Mouse (Mus musculus): ENCODE data around the gene Qtrt2.

- no peak for TF ChIP-seq CTCF (IDR thresholded peaks at IDR 0.05)
- TF ChIP-seq EP300 (IDR thresholded peaks at IDR 0.05), result no peak
Measured at GRCm38 (mm10) chr16:43931502-43931901, 4.9 kb upstream of the Qtrt2 start.
